Mouse (Mus musculus) c-Kit-positive CD71-positive TER-119-positive erythroid progenitor cells, embryonic 14.5 days (primary cell): Measurements from ENCODE around the gene Lyzl6.

ENCODE experiments used
- DNase-seq: peaks from one replicate; pipeline ENCODE4 v3.0.0-alpha.2; 2013; ENCODE audit warnings: low spot score

Gene Lyzl6

DNA sequence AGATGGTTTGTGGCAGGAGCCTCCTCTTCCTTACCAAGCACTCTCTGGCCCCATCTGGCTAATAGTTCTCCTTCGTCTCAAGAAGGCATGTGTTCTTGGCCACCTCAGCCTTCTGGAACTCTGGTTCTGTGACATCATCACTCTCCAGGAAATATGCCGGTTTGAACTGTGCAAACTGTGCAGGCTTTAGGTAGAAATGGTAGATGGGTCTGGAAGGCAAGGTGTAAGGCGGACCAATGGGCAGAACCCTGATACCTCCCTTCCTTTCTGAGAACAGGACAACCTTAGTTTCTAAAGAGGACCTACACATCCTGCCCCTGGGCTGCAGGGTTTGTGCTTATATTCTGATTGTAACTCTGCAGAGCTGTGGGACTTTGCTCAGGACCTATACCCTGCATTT is at the start of gene Lyzl6:
Gene Lyzl6 (minus strand): TSS at position 101 of the 400 bp plus-strand sequence.
- DNase-seq: no peak

DNA sequence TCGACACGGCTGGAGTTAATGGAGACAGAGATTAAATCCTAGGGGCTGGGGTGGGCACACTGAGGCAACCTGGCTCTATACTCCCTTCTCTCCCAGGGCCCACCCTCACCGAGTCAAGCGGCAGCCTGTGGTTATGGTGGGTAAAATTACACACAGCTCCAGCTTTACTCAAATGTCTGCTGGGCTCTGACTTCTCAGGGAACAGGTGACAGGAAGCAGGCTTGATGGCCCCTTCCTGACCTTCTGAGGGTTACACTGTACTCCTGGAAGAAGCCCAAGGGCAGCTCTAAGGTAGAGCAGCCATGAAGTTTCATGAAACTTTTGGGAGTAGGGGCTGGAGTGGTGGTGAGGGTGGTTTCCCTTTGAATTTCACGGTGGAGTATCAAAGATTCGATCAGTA is 48.0 kb upstream of the Lyzl6 start:
- DNase-seq: no peak

DNA sequence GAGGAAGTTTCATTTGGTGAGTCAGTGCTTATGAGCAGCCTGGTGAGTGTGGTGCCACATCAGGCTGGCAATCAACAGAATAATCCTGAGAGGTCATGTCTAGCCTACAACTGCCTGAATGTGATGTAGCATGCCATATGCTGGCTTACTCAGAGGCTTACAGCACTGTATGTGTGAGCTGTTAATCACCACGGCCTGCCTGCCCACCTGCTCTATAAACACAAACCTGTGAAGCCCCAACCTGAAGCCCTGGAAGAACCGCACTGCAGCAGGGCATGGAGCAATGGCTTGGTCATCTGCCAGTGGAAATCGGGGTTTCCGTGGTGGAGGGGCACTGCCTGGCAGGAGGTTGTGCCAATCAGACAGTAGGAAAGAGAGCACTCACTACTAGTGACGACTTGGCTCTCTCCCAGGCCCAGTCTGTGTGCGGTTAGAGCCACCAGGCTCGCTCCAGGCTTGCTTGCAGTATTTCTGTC is 46.6 kb upstream of the Lyzl6 start:
- no peak for DNase-seq

DNA sequence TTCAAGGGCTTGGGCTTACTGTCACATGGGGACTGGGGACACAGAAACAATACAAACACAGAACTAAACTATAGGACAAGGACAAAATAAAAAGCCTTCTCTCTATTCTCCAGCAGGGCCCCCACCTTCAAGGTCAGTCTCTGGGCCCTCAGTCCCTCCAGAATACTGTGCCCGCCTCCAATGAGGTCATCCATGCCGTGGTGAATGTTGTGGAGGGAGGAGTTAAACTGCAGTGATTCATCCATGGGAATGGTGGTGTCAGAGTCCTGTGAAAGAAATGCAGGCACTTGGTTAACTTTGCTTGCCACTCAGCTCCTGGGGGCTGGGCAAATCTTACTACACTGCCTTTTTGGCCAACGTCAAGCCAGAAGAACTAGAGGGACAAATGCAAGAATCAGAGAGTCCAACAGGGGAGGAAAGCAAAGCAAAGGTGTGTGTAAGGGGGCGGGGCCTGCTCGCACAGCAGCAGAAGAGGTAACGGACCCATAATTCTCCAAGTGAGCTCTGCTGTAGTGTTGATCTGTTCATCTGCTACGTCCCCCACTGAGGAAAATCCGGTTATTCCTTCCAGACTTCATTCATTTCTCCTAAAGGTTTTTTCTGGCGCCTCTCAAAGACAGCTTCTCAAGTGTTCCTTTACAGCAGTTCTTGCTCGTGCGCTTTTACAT is 45.1 kb upstream of the Lyzl6 start:
- DNase-seq: no peak

DNA sequence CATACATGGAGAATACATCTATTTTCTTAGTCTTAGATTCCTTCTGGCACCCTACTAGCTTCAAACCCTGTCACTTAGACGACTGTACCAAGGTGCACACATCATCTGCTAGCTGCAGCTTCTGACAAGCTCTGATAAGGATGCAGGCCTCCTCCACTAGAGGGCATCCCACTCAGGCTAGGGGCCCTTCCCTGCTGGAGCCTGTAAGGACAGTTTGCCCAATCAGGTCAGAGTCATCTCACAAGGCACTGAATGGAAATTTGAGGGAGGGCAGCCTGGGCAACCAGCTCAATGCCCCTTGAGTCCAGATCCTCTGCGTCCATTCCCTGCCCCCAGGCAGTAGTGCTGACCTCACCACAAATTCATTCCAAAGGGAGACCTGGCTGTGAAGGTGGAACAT is 38.4 kb upstream of the Lyzl6 start:
- DNase-seq: peak; percentile 33

DNA sequence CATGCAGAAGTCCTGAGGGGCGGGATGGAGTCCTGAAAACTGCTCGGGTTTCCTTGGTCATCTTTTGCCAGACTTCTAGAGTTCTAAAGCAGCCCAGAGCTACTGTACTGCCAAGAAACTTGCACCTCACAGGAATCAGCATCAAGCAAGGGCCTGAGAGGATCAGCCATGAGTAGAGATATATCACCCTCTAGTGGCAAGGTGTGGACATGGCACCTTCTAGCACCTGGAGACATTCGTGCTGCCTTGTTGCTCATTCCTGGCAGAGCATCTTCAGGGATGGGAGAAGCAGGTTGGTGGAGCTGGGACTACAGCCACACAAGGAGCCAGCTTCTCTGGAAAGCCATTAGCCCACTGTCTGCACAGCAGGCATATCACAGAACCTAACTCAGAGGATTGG is 36.9 kb upstream of the Lyzl6 start:
- DNase-seq: peak; percentile 53

DNA sequence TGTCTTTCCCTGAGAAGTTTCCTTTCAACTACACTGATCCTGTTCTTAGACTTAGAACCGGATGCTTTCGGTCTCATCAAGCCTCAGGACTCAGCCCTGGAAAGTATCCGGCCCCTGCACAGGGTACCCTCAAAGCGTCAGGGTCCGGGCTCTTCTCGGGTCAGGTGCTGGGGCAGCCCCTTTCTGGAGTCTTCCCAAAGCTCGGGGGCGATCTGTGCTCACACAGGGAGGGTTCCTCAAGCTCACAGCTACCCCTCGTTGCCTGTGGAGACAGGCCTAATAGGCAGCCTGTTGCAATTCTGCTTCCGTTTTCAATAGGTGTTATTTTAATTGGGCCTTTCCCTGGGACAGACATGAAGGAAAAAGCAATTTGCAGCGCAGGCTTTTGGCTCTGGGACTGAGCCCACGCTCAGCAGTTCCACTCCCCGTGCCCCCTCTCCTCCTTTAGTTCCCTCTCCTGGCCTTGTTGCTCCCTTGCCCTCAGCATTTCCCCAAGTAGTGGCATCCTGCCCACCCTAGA is 28.3 kb upstream of the Lyzl6 start:
- no peak for DNase-seq

DNA sequence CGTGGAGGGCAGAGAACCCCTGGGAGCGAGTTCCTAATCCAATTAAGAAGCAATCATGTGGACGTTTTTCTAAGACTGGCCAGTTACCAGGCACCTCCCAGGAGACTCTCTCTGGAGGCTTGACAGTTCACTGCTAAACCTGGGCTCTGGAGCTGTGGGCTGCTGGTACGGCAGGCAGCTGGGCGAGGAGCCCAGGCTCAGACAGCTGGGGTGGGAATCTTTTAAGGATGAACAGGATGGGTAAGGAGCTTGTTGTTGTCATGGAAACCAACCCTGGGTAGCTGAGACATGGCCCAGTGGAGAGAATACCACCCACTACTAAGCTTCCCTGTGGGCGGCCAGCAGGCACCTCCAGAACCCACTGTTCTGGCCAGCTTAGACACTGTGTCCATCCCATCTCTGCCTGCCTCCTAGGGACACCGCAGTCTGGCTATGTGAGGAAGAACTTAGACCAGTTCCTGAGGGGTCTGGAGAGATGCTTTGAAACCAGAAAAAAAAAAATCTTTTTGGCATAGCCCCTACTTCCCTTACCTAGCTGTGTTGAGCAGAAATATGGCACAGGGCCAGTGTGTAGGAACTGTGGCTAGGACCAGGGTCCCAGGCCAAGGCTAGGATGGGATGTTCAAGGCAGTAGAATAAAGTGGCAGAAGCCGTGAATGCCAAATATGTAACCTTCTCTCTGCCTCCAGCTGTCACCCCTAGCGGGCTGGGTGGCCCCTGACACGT is 27.7 kb upstream of the Lyzl6 start:
- DNase-seq: no peak

DNA sequence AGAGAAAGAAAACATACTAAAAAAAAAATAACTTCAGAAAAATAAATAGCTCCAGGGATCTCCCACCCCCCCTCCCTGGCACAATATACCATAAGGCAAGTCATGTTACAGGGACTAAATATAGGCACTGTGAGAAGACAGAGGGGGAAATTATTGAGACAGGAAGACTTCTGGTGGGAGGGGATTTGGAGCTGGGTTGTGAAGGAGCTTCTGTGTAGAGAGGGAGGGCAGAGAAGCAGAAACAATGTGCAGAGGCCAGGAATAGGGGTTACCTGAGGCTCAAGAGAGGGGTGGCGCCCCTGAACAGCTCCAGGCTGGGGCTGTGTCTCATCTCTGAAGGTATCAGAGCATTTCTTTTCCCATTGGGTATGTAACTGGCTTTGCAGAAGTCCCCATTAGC is 27.0 kb upstream of the Lyzl6 start:
- no peak for DNase-seq

DNA sequence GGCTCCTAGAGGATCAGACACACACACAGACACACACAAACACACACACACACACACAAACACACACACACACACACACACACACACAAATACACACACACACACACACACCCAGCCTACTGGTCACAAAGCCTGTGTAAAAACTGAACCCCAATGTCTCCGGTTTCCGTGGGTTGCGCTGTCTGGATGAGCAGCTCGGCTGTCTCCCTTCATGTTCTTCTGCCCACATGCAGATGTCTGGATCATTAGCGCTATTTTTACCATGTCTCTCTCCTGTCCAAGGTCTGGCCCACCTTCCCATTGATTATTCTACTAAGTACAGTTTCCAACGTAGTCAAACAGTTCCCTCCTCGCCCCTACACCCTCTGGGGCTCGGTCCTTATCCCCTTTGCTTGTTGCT is 24.4 kb upstream of the Lyzl6 start:
- DNase-seq: no peak

DNA sequence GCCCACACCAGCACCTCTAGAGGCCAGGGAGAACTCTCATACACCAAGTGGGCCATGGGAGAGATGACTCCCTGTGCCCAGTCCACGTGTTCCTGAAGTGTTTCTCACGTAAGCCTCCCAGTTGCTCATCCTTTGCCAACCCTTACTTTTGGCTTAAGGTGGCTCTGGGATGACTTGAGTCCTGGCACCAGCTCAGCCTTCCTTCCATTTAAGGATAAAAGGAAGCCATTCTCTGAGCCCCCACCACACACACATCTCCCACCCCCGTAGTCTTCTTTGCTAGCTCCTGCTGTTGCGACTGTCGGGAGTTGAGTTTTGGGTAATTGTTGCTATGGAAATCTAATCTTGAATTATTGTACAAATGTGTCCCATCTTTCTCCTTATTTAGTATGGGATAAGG is 23.9 kb upstream of the Lyzl6 start:
- no peak for DNase-seq

DNA sequence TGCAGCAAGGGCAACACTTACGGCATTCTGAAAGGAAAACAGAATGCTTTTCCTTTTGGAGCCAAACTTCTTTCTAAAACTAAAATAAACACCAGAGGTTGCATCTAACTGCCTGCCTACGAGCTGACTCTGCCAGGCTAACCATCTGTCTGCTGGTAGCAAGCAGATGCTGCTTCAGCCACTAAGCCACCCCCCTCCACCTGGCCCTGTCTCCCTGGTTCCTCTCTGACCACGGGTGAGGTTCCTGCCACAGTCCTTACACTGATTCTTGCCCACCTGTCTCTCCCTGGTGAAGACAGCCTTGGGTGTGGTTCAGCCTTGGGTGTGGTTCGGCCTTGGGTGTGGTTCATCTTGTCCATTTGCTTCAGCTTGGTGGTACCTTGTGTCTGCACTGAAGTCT is 23.2 kb upstream of the Lyzl6 start:
- no peak for DNase-seq

DNA sequence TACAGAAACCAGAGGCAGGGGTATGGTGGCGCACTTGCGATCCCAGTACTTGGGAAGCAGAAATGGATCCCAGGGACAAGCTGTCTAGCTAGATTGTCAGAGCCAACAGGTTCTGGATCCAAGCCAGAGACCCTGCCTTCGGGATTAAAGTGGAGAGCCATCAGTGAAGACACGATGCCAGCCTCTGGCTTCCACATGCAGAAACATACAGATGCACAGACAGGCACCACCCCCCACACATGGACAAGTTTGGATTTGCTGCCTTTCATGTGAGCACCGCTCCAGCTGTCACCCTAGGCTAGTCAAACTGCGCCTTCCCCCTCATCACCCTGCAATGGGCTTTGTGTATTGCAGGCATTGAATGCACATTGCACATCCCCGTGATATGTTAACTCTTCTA is 19.5 kb upstream of the Lyzl6 start:
- DNase-seq: no peak

DNA sequence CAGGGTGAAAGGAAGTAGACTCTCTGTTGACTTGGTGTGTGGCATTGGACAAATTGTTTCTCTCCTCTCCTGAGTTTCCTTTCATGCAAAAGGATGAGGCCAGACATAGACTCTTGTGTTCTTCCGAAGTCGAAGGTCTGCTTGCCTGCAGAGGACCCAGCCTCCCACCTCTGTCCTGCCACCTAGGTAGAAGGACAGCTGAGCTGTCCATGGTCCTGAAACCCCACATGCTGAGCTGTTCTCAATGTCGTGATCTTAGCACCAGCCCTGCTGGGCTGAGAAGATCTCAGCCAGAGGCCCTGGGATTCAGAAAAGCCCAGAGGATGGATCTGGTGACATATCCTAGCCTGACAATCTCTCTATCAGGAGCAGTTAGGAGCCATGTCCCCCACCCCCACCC is 17.8 kb upstream of the Lyzl6 start:
- DNase-seq: no peak

DNA sequence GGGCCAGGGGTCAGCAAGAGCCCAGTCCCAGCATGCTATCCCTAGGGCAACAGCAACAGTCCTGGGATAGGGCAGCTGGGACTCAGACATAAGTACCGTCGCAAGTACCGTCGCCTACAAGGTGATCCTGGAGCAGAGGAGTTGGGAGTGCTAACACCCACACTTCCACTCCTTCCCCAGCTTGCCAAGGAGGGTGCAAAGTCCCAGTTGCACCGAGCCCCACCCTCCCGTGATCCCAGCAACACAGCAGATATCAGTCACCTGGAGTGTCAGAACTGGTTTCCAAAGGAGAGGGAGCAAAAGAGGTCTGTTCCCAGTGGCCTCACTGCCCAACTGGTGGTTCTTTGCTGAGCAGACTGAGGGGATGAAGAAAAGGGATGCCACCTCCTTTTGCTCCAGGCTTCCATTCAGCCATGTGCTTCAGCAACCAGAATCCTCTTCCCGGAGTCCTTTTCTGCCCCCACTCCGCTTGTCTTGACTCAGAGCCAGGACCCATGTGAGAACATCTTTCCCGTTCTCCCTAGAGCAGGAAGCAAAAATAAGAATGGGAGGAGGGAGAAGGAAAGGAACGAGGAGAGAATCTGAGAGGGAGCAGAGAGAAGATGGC is 14.8 kb upstream of the Lyzl6 start:
- DNase-seq: no peak

DNA sequence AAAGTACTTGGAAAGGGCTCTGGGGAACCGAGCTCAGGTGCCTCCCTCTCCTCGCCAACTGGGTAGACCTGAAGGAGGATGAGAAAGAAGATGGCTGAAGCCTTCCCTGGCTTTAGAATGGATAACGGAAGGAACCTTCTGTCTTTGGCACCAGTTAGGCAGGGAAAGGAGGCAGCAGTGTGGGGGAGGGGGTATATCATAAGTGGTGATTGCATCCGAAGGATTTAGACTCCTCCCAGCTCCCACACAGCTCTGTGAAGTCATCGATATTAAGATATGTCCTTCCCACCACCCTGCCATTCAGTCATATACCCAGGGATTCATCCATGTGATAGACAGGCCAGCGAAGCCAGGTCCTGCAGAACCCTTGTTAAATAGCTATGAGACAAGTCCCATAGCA is 12.7 kb upstream of the Lyzl6 start:
- DNase-seq: no peak

DNA sequence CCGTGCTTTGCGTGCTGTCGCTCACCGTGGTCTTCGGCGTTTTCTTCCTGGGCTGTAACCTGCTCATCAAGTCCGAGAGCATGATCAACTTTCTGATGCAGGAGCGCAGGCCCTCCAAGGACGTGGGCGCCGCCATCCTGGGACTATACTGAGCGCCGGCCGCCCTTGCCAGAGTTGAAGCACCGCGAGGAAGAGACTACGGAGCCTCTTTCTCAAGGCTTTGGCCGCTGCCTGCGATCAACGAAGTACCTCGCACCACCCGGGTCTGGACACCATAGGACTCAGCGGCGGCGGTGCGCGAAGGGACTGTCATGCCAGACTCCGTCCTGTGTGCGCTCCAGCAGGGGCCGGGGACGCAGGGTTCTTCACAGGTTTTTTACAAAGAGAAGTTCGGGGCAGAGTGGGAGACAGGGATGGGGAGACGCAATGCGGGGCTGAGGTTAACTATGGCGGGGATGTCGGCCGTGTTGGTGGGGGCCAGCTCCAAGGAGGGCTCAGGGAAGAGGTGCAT is 11.3 kb upstream of the Lyzl6 start:
- DNase-seq: no peak

DNA sequence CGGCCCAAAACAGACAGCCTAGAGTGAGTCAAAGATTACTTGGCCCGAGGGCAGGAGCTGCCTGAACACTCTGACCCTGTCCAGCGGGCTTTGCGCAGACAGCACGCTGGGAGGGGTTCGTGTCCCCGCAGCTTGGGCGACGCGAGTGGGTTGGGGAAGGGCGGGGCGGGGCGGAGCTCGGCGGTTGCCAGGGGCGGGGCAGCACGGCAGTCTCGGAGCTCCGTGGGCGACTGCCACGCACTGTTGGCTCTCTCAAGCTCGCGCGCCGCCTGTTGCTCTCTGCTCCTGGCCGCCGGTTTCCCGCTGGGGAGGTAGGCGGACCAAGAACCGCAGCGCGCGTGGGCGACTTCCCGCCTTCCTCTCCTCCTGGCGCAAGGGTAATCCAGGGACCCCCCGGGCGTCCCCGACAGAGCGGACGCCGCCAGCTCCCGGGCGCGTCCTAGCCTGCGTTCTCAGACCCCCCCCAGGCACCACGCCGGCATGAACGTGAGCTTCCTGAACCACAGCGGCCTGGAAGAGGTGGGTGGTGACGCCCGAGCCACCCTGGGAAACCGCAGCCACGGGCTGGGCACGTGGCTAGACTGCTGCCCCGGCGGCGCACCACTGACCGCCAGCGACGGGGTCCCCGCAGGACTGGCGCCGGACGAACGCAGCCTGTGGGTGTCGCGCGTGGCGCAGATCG is 10.8 kb upstream of the Lyzl6 start, which contains the start of gene Rprml:
Gene Rprml (plus strand): TSS at position 270 of the 682 bp plus-strand sequence.
- no peak for DNase-seq

DNA sequence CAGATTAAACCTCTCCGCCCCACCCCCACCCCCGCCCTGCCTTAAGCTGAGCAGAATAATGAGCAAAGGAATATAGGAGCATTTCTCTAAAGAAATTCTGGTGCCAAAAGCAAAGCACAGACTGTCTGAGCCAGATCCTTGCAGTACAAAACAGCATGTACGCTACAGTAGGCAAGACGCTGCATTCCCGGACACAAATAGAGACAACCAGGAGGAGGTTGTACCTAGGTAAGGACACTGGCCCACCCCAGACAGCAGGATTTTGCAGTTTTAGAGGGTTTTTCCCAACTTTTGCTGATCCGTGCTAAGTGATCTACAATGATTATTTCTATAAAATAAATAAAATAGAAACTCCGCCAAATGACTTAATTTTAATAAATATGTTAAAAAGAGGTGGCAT is 10.0 kb upstream of the Lyzl6 start:
- no peak for DNase-seq

DNA sequence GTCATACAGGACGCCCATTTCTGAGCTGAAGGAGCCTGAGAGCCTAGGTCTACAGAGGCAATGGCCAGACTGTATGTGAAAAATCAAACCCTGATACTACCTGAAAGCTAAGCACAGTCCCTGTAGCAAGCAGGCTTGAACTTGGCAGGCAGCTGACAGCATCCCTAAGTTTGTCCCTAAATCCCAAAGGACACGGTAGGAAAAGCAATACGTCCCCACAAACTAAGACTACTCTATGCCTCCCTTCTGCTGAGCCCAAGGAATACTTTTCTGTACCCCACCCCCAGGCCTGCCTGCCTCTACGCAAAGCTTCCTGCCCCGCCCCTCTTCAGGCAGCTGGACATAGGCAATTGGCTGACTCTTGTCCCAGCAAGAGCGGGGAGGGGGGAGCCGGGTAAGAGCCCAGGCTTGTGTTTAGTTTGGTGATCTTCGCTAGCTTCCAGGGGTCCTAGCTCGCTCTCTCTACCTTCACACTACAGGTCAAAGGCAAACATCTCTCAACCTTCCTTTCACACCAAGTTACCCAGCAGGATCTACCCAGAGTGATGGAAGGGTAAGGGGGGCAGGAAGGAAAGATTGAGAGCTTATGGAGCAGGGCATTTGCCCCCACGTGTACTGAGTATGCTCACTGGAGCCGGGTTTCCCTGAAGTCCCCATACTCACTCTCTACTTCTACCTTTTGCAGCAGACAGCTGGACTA is 9.4 kb upstream of the Lyzl6 start:
- DNase-seq: no peak

DNA sequence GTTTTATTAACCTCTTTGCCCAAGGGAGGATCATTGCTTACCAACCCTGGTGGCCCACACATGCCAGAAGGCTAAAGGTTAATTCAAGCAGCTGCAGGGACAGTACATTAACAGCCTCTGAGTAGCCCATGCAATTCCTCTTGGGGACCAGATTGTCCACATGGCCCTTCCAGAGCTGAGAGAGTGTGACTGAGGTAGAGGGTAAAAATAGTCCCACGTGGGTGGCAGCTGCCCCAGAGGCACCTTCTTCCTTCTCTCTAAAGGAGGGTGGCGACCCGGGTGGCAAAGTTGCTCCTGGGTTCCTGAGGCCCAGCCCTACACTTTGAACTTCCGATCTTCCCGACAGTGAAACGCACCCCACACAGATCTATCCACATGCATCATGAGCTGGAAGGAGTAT is 7.6 kb upstream of the Lyzl6 start:
- no peak for DNase-seq

DNA sequence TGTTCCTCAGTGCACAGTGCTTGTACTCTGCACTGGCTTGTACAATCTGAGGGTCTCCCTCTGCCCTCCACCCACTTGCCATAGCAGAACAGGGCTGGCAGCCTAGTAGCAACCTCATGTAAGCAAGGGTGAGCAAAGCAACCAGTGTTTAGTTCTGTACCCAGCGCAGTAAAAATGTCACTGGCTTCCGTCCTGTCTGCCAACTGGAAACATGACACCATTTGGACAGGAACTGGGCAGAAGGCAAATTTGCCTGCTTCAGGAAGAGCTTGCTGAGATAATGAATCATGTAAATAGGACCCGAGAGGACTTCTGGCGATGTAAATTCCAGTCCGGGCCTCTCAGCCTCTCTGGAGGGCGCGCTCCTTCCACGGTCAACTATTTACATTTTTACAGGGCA is 7.0 kb upstream of the Lyzl6 start:
- DNase-seq: no peak
